Mouse (Mus musculus): ENCODE results near the gene Gpr89. TPM values are rescaled to one million over a fixed set of nuclear protein-coding genes. Genes with fewer than 3 reads are reported as not detected.

Gpr89 gene
- total RNA-seq, 2 experiments from 2014 or later: 27.7 to 31.2 TPM

DNA sequence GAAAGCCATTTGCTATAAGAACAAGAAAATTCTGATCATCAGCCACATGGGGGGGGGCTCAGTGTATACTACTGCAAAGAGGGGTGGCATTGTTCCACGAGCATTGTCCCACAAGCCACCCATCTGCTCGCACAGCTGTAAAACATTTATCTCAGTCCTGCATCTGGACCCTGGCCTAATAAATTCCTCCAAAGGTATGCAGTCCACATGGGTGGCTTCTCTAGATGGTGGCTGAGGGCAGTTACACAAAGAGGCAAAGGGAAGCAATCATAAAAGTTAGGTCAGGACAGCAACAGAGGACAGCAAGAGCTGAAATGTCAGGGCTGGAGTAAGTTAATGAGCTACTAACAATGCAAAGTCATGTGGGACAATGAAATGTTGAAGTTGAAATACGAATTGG, 81.4 kb downstream of the Gpr89 start:
- no peak for DNase-seq

DNA sequence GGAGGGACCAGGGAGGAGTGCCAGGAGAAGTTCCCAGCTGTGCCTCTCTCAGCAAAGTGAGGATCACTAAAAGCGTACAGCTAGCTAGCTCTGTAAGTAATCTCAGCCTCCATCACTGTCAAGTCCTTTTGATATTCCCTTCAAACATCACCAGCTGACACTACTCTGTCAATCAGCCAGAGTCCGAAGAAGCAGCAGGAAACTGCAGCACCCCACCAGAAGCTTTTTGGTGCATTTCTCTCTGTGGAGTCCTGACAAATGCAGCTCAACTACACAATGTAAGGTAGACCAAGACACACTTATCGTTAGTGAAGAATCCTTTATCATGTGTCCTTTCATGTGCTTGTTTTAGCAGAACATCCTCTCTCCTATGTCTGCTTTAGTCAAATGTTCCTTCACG, 83.6 kb downstream of the Gpr89 start:
- no peak for DNase-seq

DNA sequence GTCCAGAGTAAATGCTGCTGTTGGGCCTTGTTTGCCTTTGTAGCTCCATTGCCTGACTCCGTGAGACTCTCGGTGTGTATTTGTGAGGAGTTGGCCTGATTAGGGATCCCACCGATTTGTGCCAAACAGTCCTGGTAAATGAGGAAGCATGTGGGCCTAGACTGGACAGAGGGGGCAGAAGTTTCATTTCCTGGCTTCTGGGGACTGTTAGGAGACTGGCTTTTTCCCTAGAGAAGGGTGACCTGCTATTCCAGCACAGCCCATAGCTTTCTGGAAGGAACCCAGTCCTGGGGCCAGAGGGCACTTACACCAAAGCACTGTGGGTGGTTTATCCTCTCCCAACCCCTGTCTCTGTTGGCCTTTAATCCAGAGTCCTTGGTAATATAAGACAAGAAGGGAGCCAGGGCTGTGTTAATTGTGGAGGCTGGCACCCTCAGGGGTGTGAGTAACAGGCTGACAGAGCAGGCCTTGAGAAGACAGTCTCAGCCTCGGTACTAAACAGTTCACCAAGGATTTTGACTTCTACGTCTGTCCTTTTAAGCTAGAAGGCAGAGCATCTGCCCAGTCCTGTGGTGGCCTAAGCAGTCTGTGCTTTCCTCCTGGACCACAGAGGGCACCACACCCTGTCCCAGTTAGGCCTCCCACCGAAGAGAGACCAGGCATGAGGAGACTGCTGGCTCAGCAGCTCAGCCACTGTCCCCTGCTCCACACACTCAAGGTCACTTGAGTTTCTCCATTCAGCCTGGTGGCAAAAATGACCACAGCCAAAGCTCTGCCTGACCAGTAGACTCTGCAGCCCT, 84.8 kb downstream of the Gpr89 start:
- DNase-seq: peak; percentile 36

Other genes with a start within 250 kb of the Gpr89 start
- gene Ankrd35, start 235.2 kb downstream of the Gpr89 start, total RNA-seq (2021): 1 to 10 TPM; 1.5 to 1.9 TPM
- 10 to 100 TPM; 22.0 to 32.0 TPM for gene Pias3, start 209.0 kb downstream of the Gpr89 start, total RNA-seq (2021)
- gene Nudt17, start 196.8 kb downstream of the Gpr89 start, total RNA-seq (2021): 1 to 10 TPM; 3.1 to 5.3 TPM
- 10 to 100 TPM; 28.0 to 32.7 TPM for gene Polr3c, start 177.7 kb downstream of the Gpr89 start, total RNA-seq (2021)
- 10 to 100 TPM; 34.1 to 35.7 TPM for gene Rnf115, start 177.7 kb downstream of the Gpr89 start, total RNA-seq (2021)
- gene Pdzk1, start 76.1 kb downstream of the Gpr89 start, total RNA-seq (2021): 1 to 10 TPM; 4.9 to 9.1 TPM
- under 1 TPM; 0.27 to 0.39 TPM for gene Cd160, start 76.0 kb downstream of the Gpr89 start, total RNA-seq (2021)
- 1 to 10 TPM; 3.9 to 4.4 TPM for gene Gja5, start 653 bp downstream of the Gpr89 start, total RNA-seq (2021)
- gene Gja8, start 20.7 kb upstream of the Gpr89 start, total RNA-seq (2021): not detected

Data from adrenal gland, postnatal 10 days (tissue).